Mouse (Mus musculus) lung, postnatal 0 days (tissue): ENCODE data around the gene Tmem210. TPM values are rescaled to one million over a fixed set of nuclear protein-coding genes. Genes with fewer than 3 reads are reported as not detected.

Source experiments
- ATAC-seq: fragments of 200-750 bp; cut with Nextera tagmentation; 2 replicates; pipeline ENCODE4 v1.8.0; 2017; ENCODE audit warnings: moderate library complexity
- DNase-seq: peaks from one replicate; pipeline ENCODE4 v3.0.0-alpha.2; 2016; ENCODE audit warnings: low spot score
- H3K27ac ChIP-seq: fragments of 300-500 bp; sonication (generic); 2 replicates; pipeline ENCODE4 v1.5.1; 2014; ENCODE audit warnings: antibody characterized with exemption, mild to moderate bottlenecking, low read length, mixed read lengths
- H3K27me3 ChIP-seq: fragments of 300-500 bp; sonication (generic); replicated peaks from 2 replicates; pipeline ENCODE4 v1.6.1; 2014; ENCODE audit warnings: low read length, mixed read lengths; ENCODE audit not compliant: insufficient read depth
- H3K36me3 ChIP-seq: fragments of 300-500 bp; sonication (generic); 2 replicates; pipeline ENCODE4 v1.6.1; 2014; ENCODE audit warnings: low read length, mixed read lengths; ENCODE audit not compliant: insufficient read depth
- H3K4me1 ChIP-seq: fragments of 300-500 bp; sonication (generic); 2 replicates; pipeline ENCODE4 v1.6.1; 2014; ENCODE audit warnings: antibody characterized with exemption, low read depth, low read length, mixed read lengths; ENCODE audit not compliant: insufficient read depth
- H3K4me2 ChIP-seq: fragments of 300-500 bp; sonication (generic); replicated peaks from 2 replicates; pipeline ENCODE4 v1.6.1; 2014; ENCODE audit warnings: low read depth, mild to moderate bottlenecking, low read length, moderate library complexity, mixed read lengths
- H3K4me3 ChIP-seq: fragments of 300-500 bp; sonication (generic); 2 replicates; pipeline ENCODE4 v1.5.1; 2014; ENCODE audit warnings: low read depth, low read length
- H3K9ac ChIP-seq: fragments of 300-500 bp; sonication (generic); replicated peaks from 2 replicates; pipeline ENCODE4 v1.6.1; 2014; ENCODE audit warnings: low read depth, mild to moderate bottlenecking
- H3K9me3 ChIP-seq: fragments of 300-500 bp; sonication (generic); 2 replicates; pipeline ENCODE4 v1.6.1; 2016; ENCODE audit warnings: low read length, mixed read lengths
- CTCF ChIP-seq: IDR thresholded peaks from 2 replicates; pipeline ENCODE4 v1.5.1; 2016; ENCODE audit warnings: antibody characterized with exemption, mild to moderate bottlenecking
- EP300 ChIP-seq: IDR thresholded peaks from 2 replicates; pipeline ENCODE4 v1.6.1; 2016; ENCODE audit warnings: antibody characterized with exemption, mild to moderate bottlenecking, control low read depth
- WGBS: fragments of 180-500 bp; shearing (Covaris S2); extraction: QIAGEN DNeasy Blood & Tissue Kit; methylation state at CpG from one replicate; pipeline ENCODE4 v1.1.7; 2014; 5-methylcytosine and 5-hydroxymethylcytosine counted together
- polyA plus RNA-seq: library from polyadenylated mRNA; unstranded; fragments of >200 nt; fragmentation: Nextera tagmentation; extraction: Ambion mirVana; gene quantifications from 2 replicates; pipeline ENCODE4 v1.2.1, GENCODE M21; 2015

The Tmem210 gene
- polyA plus RNA-seq, 1 experiment from 2014 or later: not detected

- 45% methylated on average over 3 of the region's 3 CpGs for WGBS
- Histone ChIP-seq H3K27ac (no peak overlapping the region), H3K9me3 (no peaks in the 10 kb centered on the region), H3K4me3 (no peak overlapping the region), H3K4me2 (no peak overlapping the region), H3K4me1 (peaks cover 14% of the 10 kb centered on the region; the same call in 1 of the 2 replicates), H3K36me3 (no peaks in the 10 kb centered on the region), H3K27me3 (no peaks in the 10 kb centered on the region), H3K9ac (no peak overlapping the region)
- ATAC-seq (no peak), DNase-seq (no peak)
- no peak for TF ChIP-seq CTCF
- no peak for TF ChIP-seq EP300
These were observed 23.1 kb upstream of the Tmem210 start for GRCm38 (mm10) chr2:25264851-25265250.

- DNase-seq: peak; percentile 54
- WGBS: 54% methylated on average over 6 of the region's 6 CpGs
These were observed 21.9 kb upstream of the Tmem210 start for GRCm38 (mm10) chr2:25265897-25266656.

GRCm38 (mm10) chr2:25266720-25267119 is 21.2 kb upstream of the Tmem210 start:
- Histone ChIP-seq H3K4me1 (peaks cover 24% of the 10 kb centered on the region; the same call in 1 of the 2 replicates), H3K27me3 (no peaks in the 10 kb centered on the region), H3K9me3 (no peaks in the 10 kb centered on the region), H3K27ac (peak overlapping the region; percentile 43; the same call in 1 of the 2 replicates), H3K4me2 (no peak overlapping the region), H3K36me3 (no peaks in the 10 kb centered on the region), H3K4me3 (no peak overlapping the region), H3K9ac (0 out of 2 replicates have a peak overlapping the region, but pooled peaks have one; percentile 34)
- DNase-seq (no peak), ATAC-seq (no peak)
- TF ChIP-seq CTCF (no peak), EP300 (no peak)
- 12% methylated on average over 2 of the region's 2 CpGs for WGBS

More at GRCm38 (mm10) chr2:25265897-25266656, 21.9 kb upstream of the Tmem210 start:
- TF ChIP-seq CTCF (no peak), EP300 (no peak)
- no peaks in the 10 kb centered on the region for H3K9me3 ChIP-seq
- peaks cover 18% of the 10 kb centered on the region; the same call in 1 of the 2 replicates for H3K4me1 ChIP-seq
- H3K36me3 ChIP-seq: no peaks in the 10 kb centered on the region
- ATAC-seq: no peak
- H3K9ac ChIP-seq: 0 out of 2 replicates have a peak overlapping the region, but pooled peaks have one; percentile 34
- no peak overlapping the region for H3K4me2 ChIP-seq
- H3K27me3 ChIP-seq: no peaks in the 10 kb centered on the region
- H3K27ac ChIP-seq: peak overlapping the region; percentile 43; the same call in 1 of the 2 replicates
- no peak overlapping the region for H3K4me3 ChIP-seq

- DNase-seq (no peak), ATAC-seq (no peak)
- no peak for TF ChIP-seq EP300
- TF ChIP-seq CTCF: no peak
- Histone ChIP-seq H3K27me3 (no peaks in the 10 kb centered on the region), H3K36me3 (no peaks in the 10 kb centered on the region), H3K9me3 (no peaks in the 10 kb centered on the region), H3K4me3 (no peak overlapping the region), H3K9ac (no peak overlapping the region), H3K4me1 (peaks cover 24% of the 10 kb centered on the region; the same call in 1 of the 2 replicates), H3K27ac (no peak overlapping the region), H3K4me2 (no peak overlapping the region)
These were observed 20.7 kb upstream of the Tmem210 start for GRCm38 (mm10) chr2:25267241-25267640.

- WGBS: 75% methylated on average over 4 of the region's 4 CpGs
These were observed 20.1 kb upstream of the Tmem210 start for GRCm38 (mm10) chr2:25267746-25268309.

DNA sequence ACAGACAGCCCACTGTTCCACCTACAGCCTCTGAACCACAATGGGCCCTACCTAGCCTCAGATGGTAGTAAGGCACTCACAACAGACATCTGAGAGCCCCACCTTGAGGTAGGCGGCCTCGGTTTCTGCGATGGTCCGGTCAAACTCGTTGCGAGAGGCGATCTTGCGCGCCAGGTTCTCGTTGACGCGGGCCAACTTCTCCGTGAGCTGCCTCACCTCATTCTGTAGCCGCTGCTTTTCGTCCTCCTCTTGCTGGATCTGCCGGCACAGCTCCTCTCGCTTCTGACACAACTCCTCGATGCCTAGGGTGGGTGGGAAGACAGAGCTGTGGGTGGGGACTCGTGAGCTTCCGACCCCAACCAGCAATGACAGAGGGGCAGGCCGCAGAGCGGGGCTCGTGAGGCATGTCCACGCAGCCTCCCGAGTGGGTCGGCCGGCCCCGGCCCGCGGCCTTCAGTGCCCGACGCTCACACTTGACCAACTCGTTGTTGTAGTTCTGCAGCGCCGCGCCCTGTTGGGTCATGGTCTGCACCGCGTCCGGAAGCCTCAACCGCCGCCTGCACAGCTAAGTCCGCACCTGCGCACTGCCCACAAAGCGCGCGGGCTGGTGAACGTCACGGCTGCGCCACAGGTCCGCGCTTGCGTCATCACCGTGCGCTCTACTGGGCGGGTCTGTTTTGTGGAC is 16.0 kb upstream of the Tmem210 start, which contains the start of the genes Ssna1 and Anapc2:
TSS of gene Ssna1 (minus strand) at position 612 of the 685 bp plus-strand sequence.
TSS of gene Anapc2 (plus strand) at position 652 of the 685 bp plus-strand sequence.
- DNase-seq (peak; percentile 98), ATAC-seq (peak; percentile 99)
- Histone ChIP-seq H3K4me3 (peak within 1 kb of the TSS; percentile 56), H3K27ac (peak within 1 kb of the TSS; percentile 93), H3K9me3 (no peaks in the 10 kb centered on the region), H3K27me3 (no peaks in the 10 kb centered on the region), H3K4me2 (peak within 1 kb of the TSS; percentile 88), H3K4me1 (peaks cover 21% of the 10 kb centered on the region; the same call in 1 of the 2 replicates), H3K36me3 (peaks cover 14% of the 10 kb centered on the region; the same call in 1 of the 2 replicates), H3K9ac (peak within 1 kb of the TSS; percentile 81)
- TF ChIP-seq CTCF: peak; percentile 68
- no peak for TF ChIP-seq EP300
- 0% methylated on average over 54 of the region's 55 CpGs for WGBS

More at GRCm38 (mm10) chr2:25267746-25268309, 20.1 kb upstream of the Tmem210 start:
- peaks cover 25% of the 10 kb centered on the region; the same call in 1 of the 2 replicates for H3K4me1 ChIP-seq
- no peak overlapping the region for H3K4me3 ChIP-seq
- no peaks in the 10 kb centered on the region for H3K9me3 ChIP-seq
- DNase-seq: no peak
- H3K36me3 ChIP-seq: no peaks in the 10 kb centered on the region
- no peak overlapping the region for H3K4me2 ChIP-seq
- H3K27ac ChIP-seq: no peak overlapping the region
- no peak for TF ChIP-seq EP300
- no peak for TF ChIP-seq CTCF
- H3K9ac ChIP-seq: no peak overlapping the region
- H3K27me3 ChIP-seq: no peaks in the 10 kb centered on the region
- no peak for ATAC-seq
